Mouse (Mus musculus) spleen, adult 10 weeks (tissue): ENCODE measurements around the gene Aes. TPM values are rescaled to one million over a fixed set of nuclear protein-coding genes. Genes with fewer than 3 reads are reported as not detected.

ENCODE experiments used
- polyA plus RNA-seq: library from polyadenylated mRNA; stranded (reverse); fragments of 350-450 nt; fragmentation: Illumina TruSeq; extraction: RNeasy Lipid Tissue Mini Kit (QIAGEN cat#74804); gene quantifications from one replicate; pipeline ENCODE4 v1.2.3, GENCODE M21; 2015; ENCODE audit warnings: low replicate concordance; ENCODE audit not compliant: insufficient read depth

The Aes gene
- 105 TPM for polyA plus RNA-seq

GRCm38 (mm10) chr10:81559163-81559626 lies at the start of gene Aes:
TSS of gene Aes (plus strand) at chr10:81559488.

GRCm38 (mm10) chr10:81524051-81524605 lies 35.2 kb upstream of the Aes start, which contains the start of gene Gna15:
TSS of gene Gna15 (minus strand) at chr10:81524225.

GRCm38 (mm10) chr10:81545161-81545747 lies 14.0 kb upstream of the Aes start, which contains the start of gene Gna11:
TSS of gene Gna11 (minus strand) at chr10:81545190.

GRCm38 (mm10) chr10:81574081-81575056 lies 15.1 kb downstream of the Aes start, which contains the start of gene Tle2:
TSS of gene Tle2 (plus strand) at chr10:81574561.

GRCm38 (mm10) chr10:81600738-81601203 lies 41.5 kb downstream of the Aes start, which contains the start of gene Tle6:
TSS of gene Tle6 (minus strand) at chr10:81601073.

GRCm38 (mm10) chr10:81605974-81606751 lies 46.9 kb downstream of the Aes start, which contains the start of gene BC025920:
TSS of gene BC025920 (plus strand) at chr10:81606270.

Other genes starting within 250 kb of the Aes start
- gene Cactin, start 238.4 kb upstream of the Aes start, polyA plus RNA-seq = 5.0 TPM
- 3.0 TPM for gene Tbxa2r, start 230.8 kb upstream of the Aes start, polyA plus RNA-seq
- 0.59 TPM for gene Gipc3, start 216.2 kb upstream of the Aes start, polyA plus RNA-seq
- 30.0 TPM for gene Hmg20b, start 209.0 kb upstream of the Aes start, polyA plus RNA-seq
- gene Mfsd12, start 202.0 kb upstream of the Aes start, polyA plus RNA-seq = 2.8 TPM
- gene 4930404N11Rik, start 193.7 kb upstream of the Aes start, polyA plus RNA-seq = 0.18 TPM
- gene Fzr1, start 181.0 kb upstream of the Aes start, polyA plus RNA-seq = 7.7 TPM
- gene Dohh, start 175.1 kb upstream of the Aes start, polyA plus RNA-seq = 1.9 TPM
- gene Gm48551, start 175.0 kb upstream of the Aes start, polyA plus RNA-seq = 3.2 TPM
- 0.43 TPM for gene Gm48552, start 170.5 kb upstream of the Aes start, polyA plus RNA-seq
- 9.5 TPM for gene Smim24, start 166.4 kb upstream of the Aes start, polyA plus RNA-seq
- gene Nfic, start 103.9 kb upstream of the Aes start, polyA plus RNA-seq = 9.4 TPM
- 0.15 TPM for gene Celf5, start 76.8 kb upstream of the Aes start, polyA plus RNA-seq
- gene Ncln, start 63.1 kb upstream of the Aes start, polyA plus RNA-seq = 27.7 TPM
- 15.6 TPM for gene S1pr4, start 59.4 kb upstream of the Aes start, polyA plus RNA-seq
- 9.4 TPM for gene Gna15, start 35.3 kb upstream of the Aes start, polyA plus RNA-seq
- 15.2 TPM for gene Gna11, start 14.3 kb upstream of the Aes start, polyA plus RNA-seq
- 17.3 TPM for gene Tle2, start 15.1 kb downstream of the Aes start, polyA plus RNA-seq
- gene Tle6, start 41.6 kb downstream of the Aes start, polyA plus RNA-seq = 3.2 TPM
- 9.3 TPM for gene BC025920, start 46.8 kb downstream of the Aes start, polyA plus RNA-seq
- gene Sirt6, start 68.3 kb downstream of the Aes start, polyA plus RNA-seq = 4.4 TPM
- 7.0 TPM for gene Ankrd24, start 69.1 kb downstream of the Aes start, polyA plus RNA-seq
- gene Gm10778, start 89.6 kb downstream of the Aes start, polyA plus RNA-seq = 11.0 TPM
- 14.4 TPM for gene Zfp433, start 145.3 kb downstream of the Aes start, polyA plus RNA-seq
- gene Gm3055, start 211.7 kb downstream of the Aes start, polyA plus RNA-seq = 8.9 TPM